Mouse (Mus musculus) limb, embryonic 14.5 days (tissue): ENCODE results near the gene Slfn14. TPM values are rescaled to one million over a fixed set of nuclear protein-coding genes. Genes with fewer than 3 reads are reported as not detected.

Experiments used
- ATAC-seq: fragments of 200-750 bp; cut with Nextera tagmentation; 2 replicates; pipeline ENCODE4 v1.8.0; 2017; ENCODE audit warnings: low read depth, moderate number of reproducible peaks, moderate TSS enrichment; ENCODE audit not compliant: low FRiP score
- DNase-seq: peaks from one replicate; pipeline ENCODE4 v3.0.0-alpha.2; 2015; ENCODE audit warnings: low spot score
- H3K27ac ChIP-seq: fragments of 300-500 bp; sonication (generic); replicated peaks from 2 replicates; pipeline ENCODE4 v1.5.1; 2014; ENCODE audit warnings: low read depth, mild to moderate bottlenecking, low read length, moderate library complexity, mixed read lengths
- H3K27me3 ChIP-seq: fragments of 300-500 bp; sonication (generic); 2 replicates; pipeline ENCODE4 v1.6.1; 2014; ENCODE audit warnings: low read length, mixed read lengths; ENCODE audit not compliant: control insufficient read depth, insufficient read depth
- H3K36me3 ChIP-seq: fragments of 300-500 bp; sonication (generic); 2 replicates; pipeline ENCODE4 v1.6.1; 2014; ENCODE audit warnings: mild to moderate bottlenecking, low read length, moderate library complexity, mixed read lengths; ENCODE audit not compliant: control insufficient read depth, insufficient read depth
- H3K4me1 ChIP-seq: fragments of 300-500 bp; sonication (generic); 2 replicates; pipeline ENCODE4 v1.6.1; 2014; ENCODE audit warnings: antibody characterized with exemption, low read length, mixed read lengths; ENCODE audit not compliant: control insufficient read depth, insufficient read depth
- H3K4me2 ChIP-seq: fragments of 300-500 bp; sonication (generic); replicated peaks from 2 replicates; pipeline ENCODE4 v1.6.1; 2014; ENCODE audit warnings: low read depth, mild to moderate bottlenecking, low read length, moderate library complexity; ENCODE audit not compliant: severe bottlenecking
- H3K4me3 ChIP-seq: fragments of 300-500 bp; sonication (generic); replicated peaks from 2 replicates; pipeline ENCODE4 v1.5.1; 2014; ENCODE audit warnings: low read length
- H3K9ac ChIP-seq: fragments of 300-500 bp; sonication (generic); 2 replicates; pipeline ENCODE4 v1.6.1; 2014; ENCODE audit warnings: mild to moderate bottlenecking, low read depth, low read length, moderate library complexity; ENCODE audit not compliant: severe bottlenecking
- H3K9me3 ChIP-seq: fragments of 300-500 bp; sonication (generic); 2 replicates; pipeline ENCODE4 v1.6.1; 2016; ENCODE audit warnings: low read length; ENCODE audit not compliant: control insufficient read depth
- POLR2A ChIP-seq: fragments of 200-500 bp; IDR thresholded peaks from 2 replicates; pipeline ENCODE4 v1.8.0; 2012; ENCODE audit warnings: inconsistent platforms, mild to moderate bottlenecking, moderate library complexity, borderline replicate concordance; ENCODE audit not compliant: insufficient read depth, insufficient read length; ENCODE audit errors: extremely low read depth
- WGBS: fragments of 180-500 bp; shearing (Covaris S2); extraction: QIAGEN DNeasy Blood & Tissue Kit; methylation state at CpG from one replicate; pipeline ENCODE4 v1.1.7; 2014; 5-methylcytosine and 5-hydroxymethylcytosine counted together
- polyA plus RNA-seq, 2 experiments: library from polyadenylated mRNA; depleted of rRNA in 1 of 2; stranded (reverse) in 1 of 2; unstranded in 1 of 2; fragments of >200 nt; fragmentation: Nextera tagmentation in 1 of 2; extraction: Ambion mirVana in 1 of 2; gene quantifications; 2 replicates each; pipeline versions ENCODE4 v1.2.1 to v1.2.3; 2012 to 2014

The Slfn14 gene
- polyA plus RNA-seq, 2 experiments = 0.07 to 0.09 TPM

DNA sequence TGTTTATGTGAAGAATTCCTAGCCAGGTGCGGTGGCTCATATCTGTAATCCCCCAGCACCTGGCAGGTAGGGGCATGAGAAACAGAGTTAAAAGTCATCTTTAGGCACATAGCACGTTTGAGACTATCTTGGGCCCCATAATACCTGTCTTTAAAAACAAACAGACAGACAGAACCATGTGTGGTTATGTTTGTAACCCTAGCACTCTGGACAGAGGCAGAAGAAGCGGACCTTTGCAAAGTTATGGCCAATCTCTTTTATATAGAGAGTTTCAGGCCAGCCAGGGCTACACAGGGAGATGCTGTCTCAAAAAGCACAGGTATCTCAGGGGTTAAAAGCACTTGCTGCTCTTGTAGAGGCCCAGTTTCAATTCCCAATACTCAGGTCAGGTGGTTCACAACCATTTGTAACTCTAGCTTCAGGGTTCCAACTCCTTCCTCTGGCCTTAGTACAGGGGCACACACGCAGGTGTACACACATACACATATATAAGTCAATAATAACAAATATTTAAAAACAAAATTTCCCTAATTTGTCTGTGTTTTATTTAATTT is 20.3 kb upstream of the Slfn14 start:
- WGBS = 66% methylated on average over 4 of the region's 4 CpGs
- TF ChIP-seq POLR2A = no peak
- ATAC-seq = no peak

GRCm38 (mm10) chr11:83304485-83304884 is 18.0 kb upstream of the Slfn14 start:
- ATAC-seq = no peak
- 0 out of 2 replicates have a peak overlapping the region, but pooled peaks have one; percentile 89 for H3K9ac ChIP-seq
- no peaks in the 10 kb centered on the region for H3K27me3 ChIP-seq
- no peak overlapping the region for H3K27ac ChIP-seq
- H3K4me3 ChIP-seq = no peak overlapping the region
- H3K9me3 ChIP-seq = no peaks in the 10 kb centered on the region
- no peak for TF ChIP-seq POLR2A
- peaks cover 15% of the 10 kb centered on the region for H3K4me1 ChIP-seq
- H3K4me2 ChIP-seq = no peak overlapping the region
- H3K36me3 ChIP-seq = peaks cover 6% of the 10 kb centered on the region; the same call in 1 of the 2 replicates
- WGBS = 89% methylated on average over 2 of the region's 2 CpGs
- no peak for DNase-seq

More for the DNA sequence above, 20.3 kb upstream of the Slfn14 start:
- no peak for DNase-seq
- no peak overlapping the region for H3K9ac ChIP-seq
- no peak overlapping the region for H3K27ac ChIP-seq
- no peak overlapping the region for H3K4me3 ChIP-seq
- no peaks in the 10 kb centered on the region for H3K27me3 ChIP-seq
- H3K36me3 ChIP-seq = peaks cover 16% of the 10 kb centered on the region
- no peak overlapping the region for H3K4me2 ChIP-seq
- no peaks in the 10 kb centered on the region for H3K9me3 ChIP-seq
- H3K4me1 ChIP-seq = peaks cover 14% of the 10 kb centered on the region

GRCm38 (mm10) chr11:83303751-83304150 is 17.2 kb upstream of the Slfn14 start:
- no peaks in the 10 kb centered on the region for H3K9me3 ChIP-seq
- H3K27me3 ChIP-seq = no peaks in the 10 kb centered on the region
- 30% methylated on average over 5 of the region's 5 CpGs for WGBS
- peak overlapping the region; percentile 73 for H3K4me2 ChIP-seq
- H3K9ac ChIP-seq = peak overlapping the region; percentile 89; the same call in 1 of the 2 replicates
- no peak for TF ChIP-seq POLR2A
- peaks cover under 1% of the 10 kb centered on the region; the same call in 1 of the 2 replicates for H3K36me3 ChIP-seq
- no peak overlapping the region for H3K27ac ChIP-seq
- peak overlapping the region; percentile 86 for H3K4me3 ChIP-seq
- no peak for ATAC-seq
- DNase-seq = no peak
- H3K4me1 ChIP-seq = peaks cover 15% of the 10 kb centered on the region

DNA sequence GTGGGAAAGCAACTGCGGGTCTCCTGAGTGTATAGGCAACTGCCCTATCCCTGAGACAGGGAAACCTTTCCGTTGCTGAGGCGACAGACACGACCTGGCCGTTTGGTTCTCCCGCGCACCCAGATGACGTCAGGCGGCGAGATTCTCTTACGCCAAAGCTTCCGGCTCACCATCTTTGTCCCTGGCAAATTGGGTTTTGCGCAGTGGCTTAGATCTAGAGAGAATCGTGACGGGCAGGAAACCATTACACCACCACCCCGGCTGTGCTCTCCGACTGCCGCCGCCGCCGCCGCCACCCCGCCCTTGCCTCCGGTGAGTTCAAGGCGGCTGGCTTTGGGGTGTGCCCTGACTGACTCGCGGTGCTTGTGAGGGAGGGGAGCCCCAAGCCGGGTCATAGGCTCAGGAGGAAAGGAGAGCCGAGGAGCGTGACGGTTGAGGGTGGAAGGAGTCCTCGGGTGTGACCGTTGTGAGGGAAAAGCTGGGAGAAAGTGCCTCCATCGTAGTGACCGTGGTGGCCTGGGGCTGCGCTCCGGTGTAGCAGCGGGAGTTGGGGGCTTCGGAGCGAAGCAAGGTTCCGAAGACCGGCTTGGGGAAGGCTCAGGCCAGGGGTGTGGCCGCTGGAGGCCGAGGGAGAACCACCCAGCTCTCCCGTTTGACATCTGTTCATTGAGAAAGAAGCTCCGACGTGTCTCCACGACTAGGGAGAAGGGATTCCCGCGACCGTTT is 16.2 kb upstream of the Slfn14 start, which contains the start of gene Pex12:
Gene Pex12 (minus strand): TSS at position 61 of the 726 bp plus-strand sequence.
- peak; percentile 79 for ATAC-seq
- Histone ChIP-seq H3K4me3 (peak within 1 kb of the TSS; percentile 86), H3K27me3 (no peaks in the 10 kb centered on the region), H3K4me1 (peaks cover 20% of the 10 kb centered on the region), H3K9ac (peak within 1 kb of the TSS; percentile 89), H3K9me3 (no peaks in the 10 kb centered on the region), H3K27ac (peak within 1 kb of the TSS; percentile 88), H3K36me3 (no peaks in the 10 kb centered on the region), H3K4me2 (peak within 1 kb of the TSS; percentile 73)
- no peak for TF ChIP-seq POLR2A
- under 1% methylated on average over 51 of the region's 51 CpGs for WGBS
- DNase-seq = peak; percentile 97

DNA sequence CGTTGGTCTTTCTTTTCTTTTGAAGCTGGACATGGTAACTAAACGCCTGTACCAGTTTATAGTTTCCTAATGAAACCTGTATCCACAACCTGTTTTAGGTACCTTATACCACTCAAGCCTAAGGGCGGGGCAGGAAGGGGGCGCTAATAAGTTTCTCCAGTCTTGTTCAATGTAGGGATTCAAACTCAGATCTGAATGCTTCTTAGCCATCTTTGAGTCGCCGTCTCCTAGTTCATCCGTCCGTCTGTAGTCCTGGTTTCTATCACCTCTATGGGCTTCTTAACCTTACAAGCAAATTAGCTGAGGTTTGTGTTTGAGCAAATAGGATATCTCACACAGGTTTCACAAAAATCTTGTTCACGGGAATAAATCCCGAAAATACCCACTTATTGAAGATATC is 15.6 kb upstream of the Slfn14 start:
- no peak for DNase-seq
- H3K27ac ChIP-seq = peak overlapping the region; percentile 88
- no peak for TF ChIP-seq POLR2A
- peak overlapping the region; percentile 86 for H3K4me3 ChIP-seq
- H3K9me3 ChIP-seq = no peaks in the 10 kb centered on the region
- H3K36me3 ChIP-seq = peaks cover 3% of the 10 kb centered on the region; the same call in 1 of the 2 replicates
- no peak for ATAC-seq
- H3K9ac ChIP-seq = peak overlapping the region; percentile 89
- no peaks in the 10 kb centered on the region for H3K27me3 ChIP-seq
- 8% methylated on average over 10 of the region's 10 CpGs for WGBS
- H3K4me2 ChIP-seq = peak overlapping the region; percentile 66
- H3K4me1 ChIP-seq = peaks cover 23% of the 10 kb centered on the region
